Mouse (Mus musculus): ENCODE measurements around the gene Zfp422. TPM values are rescaled to one million over a fixed set of nuclear protein-coding genes. Genes with fewer than 3 reads are reported as not detected.
"Not testable (repeated sequence)": the region's sequence is repeated elsewhere in the genome, so short reads cannot be mapped to it uniquely, and the experiment has no call there.

The Zfp422 gene
- polyA plus RNA-seq, 1 experiment from 2014 or later: 43.3 TPM

GRCm38 (mm10) chr6:116618073-116618472 lies 10.7 kb downstream of the Zfp422 start:
- Histone ChIP-seq H3K4me3 (ENCODE audit: low read depth, low read length) (no peak overlapping the region), H3K27ac (ENCODE audit: low read depth, low read length) (no peak overlapping the region), H3K9me3 (ENCODE audit: control insufficient read depth) (no peaks in the 10 kb centered on the region), H3K9ac (ENCODE audit: low read depth, low read length) (no peak overlapping the region), H3K36me3 (ENCODE audit: control insufficient read depth, insufficient read depth) (no peaks in the 10 kb centered on the region), H3K4me1 (replicated peaks; ENCODE audit: control insufficient read depth, insufficient read depth, low read length) (no peaks in the 10 kb centered on the region), H3K27me3 (replicated peaks; ENCODE audit: control insufficient read depth, insufficient read depth, low read length) (no peaks in the 10 kb centered on the region), H3K4me2 (replicated peaks; ENCODE audit: low read depth) (no peak overlapping the region)
- peak; percentile 50 for TF ChIP-seq CTCF (IDR thresholded peaks at IDR 0.05; ENCODE audit: low read depth)
- no peak for ATAC-seq

- WGBS: 95% methylated on average over 2 of the region's 2 CpGs
- TF ChIP-seq CTCF (IDR thresholded peaks at IDR 0.05; ENCODE audit: low read depth): no peak
- H3K27ac ChIP-seq (ENCODE audit: low read depth, low read length): no peak overlapping the region
- H3K4me3 ChIP-seq (ENCODE audit: low read depth, low read length): no peak overlapping the region
- no peaks in the 10 kb centered on the region for H3K36me3 ChIP-seq (ENCODE audit: control insufficient read depth, insufficient read depth)
- no peak overlapping the region for H3K9ac ChIP-seq (ENCODE audit: low read depth, low read length)
- H3K4me2 ChIP-seq (replicated peaks; ENCODE audit: low read depth): no peak overlapping the region
- no peaks in the 10 kb centered on the region for H3K27me3 ChIP-seq (replicated peaks; ENCODE audit: control insufficient read depth, insufficient read depth, low read length)
- no peak for ATAC-seq
- H3K4me1 ChIP-seq (replicated peaks; ENCODE audit: control insufficient read depth, insufficient read depth, low read length): no peaks in the 10 kb centered on the region
- H3K9me3 ChIP-seq (ENCODE audit: control insufficient read depth): no peaks in the 10 kb centered on the region
Measured at GRCm38 (mm10) chr6:116615719-116616118, 13.1 kb downstream of the Zfp422 start.

- Histone ChIP-seq H3K4me2 (replicated peaks; ENCODE audit: low read depth) (no peak overlapping the region), H3K27me3 (replicated peaks; ENCODE audit: control insufficient read depth, insufficient read depth, low read length) (no peaks in the 10 kb centered on the region), H3K4me3 (ENCODE audit: low read depth, low read length) (no peak overlapping the region), H3K9ac (ENCODE audit: low read depth, low read length) (no peak overlapping the region), H3K4me1 (replicated peaks; ENCODE audit: control insufficient read depth, insufficient read depth, low read length) (no peaks in the 10 kb centered on the region), H3K9me3 (ENCODE audit: control insufficient read depth) (no peaks in the 10 kb centered on the region), H3K27ac (ENCODE audit: low read depth, low read length) (no peak overlapping the region), H3K36me3 (ENCODE audit: control insufficient read depth, insufficient read depth) (no peaks in the 10 kb centered on the region)
- TF ChIP-seq CTCF (IDR thresholded peaks at IDR 0.05; ENCODE audit: low read depth): peak; percentile 37; the same call in 1 of the 2 replicates
- WGBS: 49% methylated on average over 4 of the region's 4 CpGs
- ATAC-seq: no peak
Measured at GRCm38 (mm10) chr6:116607230-116607629, 21.6 kb downstream of the Zfp422 start.

- not testable (repeated sequence) for H3K4me1 ChIP-seq (replicated peaks; ENCODE audit: control insufficient read depth, insufficient read depth, low read length); H3K4me3 ChIP-seq (ENCODE audit: low read depth, low read length); H3K9ac ChIP-seq (ENCODE audit: low read depth, low read length); H3K27me3 ChIP-seq (replicated peaks; ENCODE audit: control insufficient read depth, insufficient read depth, low read length); ATAC-seq; H3K36me3 ChIP-seq (ENCODE audit: control insufficient read depth, insufficient read depth); H3K27ac ChIP-seq (ENCODE audit: low read depth, low read length); H3K4me2 ChIP-seq (replicated peaks; ENCODE audit: low read depth); H3K9me3 ChIP-seq (ENCODE audit: control insufficient read depth)
Measured at GRCm38 (mm10) chr6:116600969-116601368, 27.8 kb downstream of the Zfp422 start.

GRCm38 (mm10) chr6:116584095-116584494 lies 44.7 kb downstream of the Zfp422 start, which contains the start of gene Olfr215:
Olfr215 (minus strand) TSS chr6:116584195.
- Histone ChIP-seq H3K9ac (ENCODE audit: low read depth, low read length) (no peak within 1 kb of the TSS), H3K36me3 (ENCODE audit: control insufficient read depth, insufficient read depth) (no peaks in the 10 kb centered on the region), H3K27ac (ENCODE audit: low read depth, low read length) (no peak within 1 kb of the TSS), H3K4me1 (replicated peaks; ENCODE audit: control insufficient read depth, insufficient read depth, low read length) (no peaks in the 10 kb centered on the region), H3K4me2 (replicated peaks; ENCODE audit: low read depth) (no peak within 1 kb of the TSS), H3K4me3 (ENCODE audit: low read depth, low read length) (no peak within 1 kb of the TSS), H3K9me3 (ENCODE audit: control insufficient read depth) (no peaks in the 10 kb centered on the region), H3K27me3 (replicated peaks; ENCODE audit: control insufficient read depth, insufficient read depth, low read length) (no peaks in the 10 kb centered on the region)
- WGBS: 72% methylated on average over 4 of the region's 4 CpGs
- no peak for TF ChIP-seq CTCF (IDR thresholded peaks at IDR 0.05; ENCODE audit: low read depth)
- ATAC-seq: no peak

Small RNA genes lying within 50 kb of the gene (microRNA-seq; reads per million reads assigned to microRNA genes)
- 0.82 reads per million for gene Mir7043

Other genes starting within 250 kb of the Zfp422 start
- 0.43 and 0.48 TPM in 2 replicates for gene Alox5, start 167.8 kb downstream of the Zfp422 start, polyA plus RNA-seq (2015; fragmentation: Nextera tagmentation; extraction: Ambion mirVana)
- not detected in 2 replicates for gene Olfr211, start 139.9 kb downstream of the Zfp422 start, polyA plus RNA-seq (2015; fragmentation: Nextera tagmentation; extraction: Ambion mirVana)
- gene Olfr212, start 122.5 kb downstream of the Zfp422 start, polyA plus RNA-seq (2015; fragmentation: Nextera tagmentation; extraction: Ambion mirVana): 0.05 TPM in 1 of 2 replicates, not detected in the other
- not detected in 2 replicates for gene Olfr213, start 90.5 kb downstream of the Zfp422 start, polyA plus RNA-seq (2015; fragmentation: Nextera tagmentation; extraction: Ambion mirVana)
- 0.24 and 0.35 TPM in 2 replicates for gene Gm5580, start 77.9 kb downstream of the Zfp422 start, polyA plus RNA-seq (2015; fragmentation: Nextera tagmentation; extraction: Ambion mirVana)
- gene Olfr214, start 74.8 kb downstream of the Zfp422 start, polyA plus RNA-seq (2015; fragmentation: Nextera tagmentation; extraction: Ambion mirVana): not detected in 2 replicates
- not detected in 2 replicates for gene Olfr215, start 44.8 kb downstream of the Zfp422 start, polyA plus RNA-seq (2015; fragmentation: Nextera tagmentation; extraction: Ambion mirVana)
- gene Depp1, start 21.6 kb upstream of the Zfp422 start, polyA plus RNA-seq (2015; fragmentation: Nextera tagmentation; extraction: Ambion mirVana): 11.2 and 13.0 TPM in 2 replicates
- 6.4 and 6.7 TPM in 2 replicates for gene Rassf4, start 45.0 kb upstream of the Zfp422 start, polyA plus RNA-seq (2015; fragmentation: Nextera tagmentation; extraction: Ambion mirVana)
- 0.01 TPM in 1 of 2 replicates, not detected in the other for gene Tmem72, start 87.9 kb upstream of the Zfp422 start, polyA plus RNA-seq (2015; fragmentation: Nextera tagmentation; extraction: Ambion mirVana)

Data from intestine, postnatal 0 days (tissue).